Mouse (Mus musculus) hematopoietic stem cell, adult 5-6 weeks (primary cell): ENCODE measurements around the gene Bbs5. TPM values are rescaled to one million over a fixed set of nuclear protein-coding genes. Genes with fewer than 3 reads are reported as not detected.
"Not testable (repeated sequence)": the region's sequence is repeated elsewhere in the genome, so short reads cannot be mapped to it uniquely, and the experiment has no call there.

Source experiments
- ATAC-seq, 2 experiments: fragments of 125-278 bp in 1 of 2; replicated peaks in 1 of 2; 2 replicates each; pipeline ENCODE4 v1.8.0; 2016 to 2017; ENCODE audit warnings: inconsistent platforms in 2 of 2, mild to moderate bottlenecking in 2 of 2, moderate number of reproducible peaks in 2 of 2, low read depth in 1 of 2, moderate TSS enrichment in 1 of 2; ENCODE audit not compliant: low FRiP score in 2 of 2, poor library complexity in 2 of 2, severe bottlenecking in 2 of 2, insufficient read depth in 1 of 2, low TSS enrichment in 1 of 2
- total RNA-seq: library from RNA; stranded (forward); fragments of 172-1452, 232-1000 nt; gene quantifications from 2 replicates; pipeline ENCODE4 v1.2.3, GENCODE M21; 2017

Gene Bbs5
- total RNA-seq, 1 experiment from 2014 or later = 6.3 TPM

DNA sequence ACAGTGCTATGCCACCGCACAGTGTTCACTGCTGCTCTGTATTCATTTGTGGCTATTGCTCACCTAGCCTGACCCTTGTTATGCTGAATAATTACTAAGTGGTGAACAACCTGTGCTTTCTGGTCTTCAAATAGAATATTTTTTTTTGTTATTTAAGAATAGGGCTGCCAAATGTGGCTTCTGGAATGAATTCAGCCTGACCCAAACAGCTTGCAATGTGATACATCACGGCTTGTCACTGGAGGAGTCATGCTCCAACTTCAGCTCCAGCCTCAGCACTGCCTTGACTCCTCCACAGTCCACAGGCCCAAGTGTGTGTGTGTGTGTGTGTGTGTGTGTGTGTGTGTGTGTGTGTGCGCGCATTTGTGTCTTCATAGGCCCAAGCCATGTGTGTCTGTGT is 12.4 kb downstream of the Bbs5 start:
- no peak for ATAC-seq

DNA sequence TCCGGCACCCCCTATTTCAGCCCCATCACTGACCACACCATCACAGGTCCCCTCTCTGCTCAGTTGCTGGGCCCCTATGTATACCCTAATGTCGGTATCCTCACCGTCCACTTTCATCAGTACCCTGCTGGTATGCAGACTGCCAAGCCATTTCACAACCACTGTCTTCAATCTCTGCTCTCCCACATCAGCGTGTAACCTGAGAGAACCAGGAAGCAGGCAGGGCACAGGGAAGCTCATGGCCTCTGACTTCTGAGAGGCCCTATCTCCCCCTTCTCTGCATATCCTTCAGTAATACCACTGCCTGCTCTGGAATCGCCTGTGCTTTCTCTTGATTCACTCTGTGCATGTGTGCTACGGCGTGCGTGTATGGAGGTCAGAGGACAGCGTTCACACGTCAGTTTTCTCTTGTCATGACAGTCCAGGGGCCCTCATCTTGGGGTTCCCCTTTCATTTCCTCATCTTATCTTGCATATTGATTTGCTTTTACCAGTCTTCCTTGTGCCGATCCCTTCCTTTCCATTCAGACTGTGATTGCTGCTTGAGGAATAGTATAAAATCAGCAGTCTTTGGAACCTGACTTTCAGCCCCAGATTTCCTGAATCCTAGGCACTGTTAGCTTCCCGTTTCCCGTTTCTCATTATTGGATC is 17.0 kb downstream of the Bbs5 start:
- ATAC-seq = no peak

DNA sequence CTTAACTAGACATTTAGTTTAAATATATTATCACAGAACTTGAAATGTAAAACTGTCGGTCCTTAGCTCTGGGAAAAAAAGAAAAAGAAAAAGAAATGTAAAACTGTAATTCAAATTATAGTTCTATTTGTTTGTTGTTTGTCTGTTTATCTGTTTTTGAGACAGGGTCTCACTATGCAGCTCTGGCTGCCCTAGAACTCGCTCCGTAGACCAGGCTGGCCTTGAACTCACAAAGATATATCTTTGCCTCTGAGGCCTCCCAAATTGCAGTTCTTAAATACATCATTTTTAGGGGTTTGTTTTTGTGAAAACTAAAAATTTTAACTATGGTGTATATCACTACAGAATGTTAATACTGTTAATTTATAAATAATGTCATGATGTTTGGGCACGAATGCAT is 20.7 kb downstream of the Bbs5 start:
- no peak for ATAC-seq

DNA sequence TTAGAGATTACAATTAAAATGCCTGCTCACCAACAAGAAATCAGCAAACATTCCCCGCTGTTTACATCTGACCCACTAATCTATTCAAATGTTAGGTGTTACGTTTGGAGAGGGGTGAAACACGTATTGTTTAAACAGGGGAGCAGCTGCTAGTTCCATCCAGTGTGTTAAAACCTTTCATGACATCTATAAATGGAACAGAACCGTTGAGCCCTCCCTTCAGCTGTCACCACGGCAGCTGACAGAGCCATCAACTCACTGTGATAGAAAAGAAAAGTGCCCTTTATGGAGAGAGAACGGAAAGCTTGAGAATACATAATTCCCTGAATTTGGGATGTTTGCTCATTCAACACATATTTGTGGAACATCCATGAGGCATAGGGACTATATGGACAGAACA is 21.4 kb downstream of the Bbs5 start:
- ATAC-seq = no peak

DNA sequence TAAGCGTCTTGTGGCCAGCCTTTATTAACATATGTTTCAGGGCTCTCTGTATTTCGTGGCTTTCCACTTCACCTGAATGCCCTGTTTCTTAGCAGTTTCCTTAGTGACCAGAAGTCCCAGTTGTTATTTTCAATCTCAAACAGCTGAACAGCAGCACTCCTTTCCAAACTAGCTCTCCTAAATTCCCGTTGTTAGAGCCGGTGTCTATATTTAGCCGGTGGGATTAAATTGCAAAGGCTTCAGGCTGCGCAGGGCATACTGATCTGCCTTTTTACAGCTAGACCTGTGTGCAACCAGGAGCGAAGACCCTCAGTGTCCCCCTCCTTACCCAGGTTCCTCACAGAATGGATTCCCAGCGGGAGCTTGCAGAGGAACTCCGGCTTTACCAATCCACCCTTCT is 22.9 kb downstream of the Bbs5 start, which contains the start of gene Klhl41:
Klhl41 (plus strand) TSS at position 268 of the 400 bp plus-strand sequence.
- ATAC-seq = no peak

DNA sequence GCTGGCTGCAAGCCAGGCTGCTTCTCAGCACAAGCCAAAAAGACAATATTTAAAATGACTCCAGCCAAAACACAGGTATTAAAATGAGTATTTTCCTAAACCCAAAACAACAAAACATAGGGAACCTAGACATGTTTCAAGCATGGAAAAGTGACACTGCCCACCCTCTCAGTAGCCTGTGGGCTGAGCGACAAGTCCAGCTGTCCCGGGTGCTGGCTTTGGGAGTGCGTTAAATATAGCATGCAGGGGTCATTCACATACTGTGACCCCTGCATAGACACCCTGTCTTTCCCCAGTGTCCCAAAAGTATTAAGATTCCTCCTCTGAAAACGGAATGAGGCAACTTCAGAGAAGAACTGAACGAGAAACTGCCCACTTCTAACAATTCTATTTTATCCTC is 26.8 kb downstream of the Bbs5 start:
- no peak for ATAC-seq

DNA sequence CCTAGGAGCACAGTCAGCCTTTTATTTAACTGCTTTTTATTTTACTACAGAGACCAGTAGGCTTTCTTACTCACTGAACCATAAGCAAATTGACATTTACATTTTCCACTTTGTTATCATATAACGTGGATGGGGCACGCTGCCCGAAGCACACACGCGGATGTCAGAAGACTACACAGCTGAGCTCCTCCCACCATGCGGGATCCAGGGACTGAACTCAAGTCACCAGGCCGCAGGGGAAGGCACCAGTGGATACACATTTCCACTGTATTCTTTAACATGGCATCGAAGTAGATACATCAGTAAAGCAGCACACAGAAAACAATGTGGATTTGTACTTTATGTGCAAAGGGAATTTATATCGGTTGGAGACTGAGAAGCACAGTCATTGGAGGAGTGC is 28.3 kb downstream of the Bbs5 start:
- ATAC-seq = no peak

DNA sequence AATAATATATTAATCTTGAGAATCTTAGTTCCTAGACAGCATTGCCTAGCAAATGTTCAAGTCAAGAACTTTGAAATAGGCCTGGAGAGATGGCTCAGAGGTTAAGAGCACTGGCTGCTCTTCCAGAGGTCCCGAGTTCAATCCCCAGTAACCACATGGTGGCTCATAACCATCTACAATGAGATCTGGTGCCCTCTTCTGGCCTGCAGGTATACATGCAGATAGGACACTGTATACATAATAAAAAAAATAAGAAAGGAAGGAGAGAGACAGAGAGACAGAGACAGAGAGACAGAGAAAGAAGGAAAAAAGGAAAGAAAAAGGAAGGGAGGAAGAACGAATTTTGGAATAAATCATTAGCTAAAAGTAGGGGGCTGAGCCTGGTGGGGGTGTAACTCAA is 29.7 kb downstream of the Bbs5 start:
- ATAC-seq = no peak

DNA sequence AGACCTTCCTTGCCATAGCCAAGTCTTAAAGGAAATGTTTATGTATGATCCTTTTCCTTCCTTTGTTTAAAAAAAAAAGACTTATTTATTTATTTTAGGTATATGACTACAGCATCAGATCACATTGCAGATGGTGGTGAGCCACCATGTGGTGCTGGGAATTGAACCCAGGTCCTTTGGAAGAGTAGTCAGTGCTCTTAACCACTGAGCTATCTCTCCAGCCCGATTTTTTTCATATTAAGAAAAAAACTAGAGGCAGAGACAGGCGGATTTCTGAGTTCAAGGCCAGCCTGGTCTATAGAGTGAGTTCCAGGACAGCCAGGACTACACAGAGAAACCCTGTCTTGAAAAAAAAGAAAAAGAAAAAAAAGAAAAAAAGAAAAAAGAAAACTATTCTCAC is 30.2 kb downstream of the Bbs5 start:
- ATAC-seq = not testable (repeated sequence)

DNA sequence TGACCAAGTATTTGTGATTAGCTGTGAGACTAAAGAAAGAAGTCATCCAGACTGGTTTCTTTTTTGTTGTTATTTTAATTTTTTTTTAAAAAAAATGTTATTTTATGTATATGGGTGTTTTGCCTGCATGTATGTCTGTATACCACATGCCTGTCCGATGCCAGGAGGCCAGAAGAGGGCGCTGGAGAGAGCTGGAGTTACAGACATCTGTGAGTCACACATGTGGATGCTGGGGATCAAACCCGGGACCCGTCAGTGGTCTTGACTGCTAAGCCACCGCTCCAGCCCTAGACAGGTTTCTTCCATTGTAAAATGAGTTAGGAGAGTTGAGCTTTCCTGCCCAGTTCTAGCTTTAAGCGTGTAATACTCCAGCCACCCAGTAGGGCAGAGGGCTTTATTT is 33.0 kb downstream of the Bbs5 start:
- ATAC-seq = no peak

DNA sequence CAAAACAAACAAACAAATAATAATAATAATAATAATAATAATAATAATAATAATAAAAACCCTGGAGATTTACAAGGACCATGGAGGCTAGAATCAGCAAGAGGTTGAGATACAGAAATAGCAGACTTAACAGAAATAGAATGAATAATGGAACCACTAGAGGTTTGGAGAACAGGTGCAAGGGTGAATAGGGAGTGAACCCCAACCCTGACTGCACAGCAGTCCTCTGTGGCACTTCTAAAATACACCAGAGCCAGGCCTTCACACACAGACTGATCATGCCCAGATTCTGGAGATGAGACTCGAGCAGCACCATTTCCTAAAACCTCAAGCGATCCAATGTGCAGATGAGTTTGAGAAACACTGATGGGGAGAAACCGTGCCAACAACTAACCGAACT is 35.0 kb downstream of the Bbs5 start:
- no peak for ATAC-seq

DNA sequence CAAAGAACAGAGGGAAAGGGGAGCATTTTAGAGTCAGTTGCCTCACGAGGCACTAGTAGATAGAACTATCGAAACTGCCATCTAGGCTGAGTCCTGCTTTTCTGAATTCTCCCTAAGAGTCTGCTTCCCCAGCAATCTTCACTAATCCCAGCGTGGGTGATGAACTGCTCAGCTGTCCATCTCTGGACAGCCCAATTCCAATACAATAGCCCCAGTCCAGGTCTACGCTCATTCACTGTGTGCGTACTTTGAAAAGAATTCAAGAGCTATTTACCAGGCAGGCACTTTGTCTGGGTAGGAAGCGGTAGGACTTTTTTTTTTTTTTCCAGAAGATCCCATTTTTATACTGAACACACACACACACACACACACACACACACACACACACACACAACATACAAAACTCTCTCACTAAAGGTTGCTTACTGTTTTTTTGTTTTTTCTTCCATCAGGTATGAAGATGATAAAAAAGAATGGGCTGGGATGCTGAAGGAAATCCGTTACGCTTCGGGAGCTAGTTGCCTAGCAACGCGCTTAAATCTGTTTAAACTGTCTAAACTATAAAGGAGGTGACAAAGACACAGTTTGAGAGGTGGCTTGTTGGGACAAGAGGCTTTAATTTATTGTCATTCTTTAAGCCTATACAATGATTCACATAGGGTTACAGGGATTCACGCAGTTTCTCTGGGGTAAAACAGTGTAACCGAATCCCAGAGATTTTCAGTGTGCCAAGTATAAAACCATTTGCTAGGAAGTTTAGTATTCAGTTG is 36.2 kb downstream of the Bbs5 start:
- no peak for ATAC-seq

DNA sequence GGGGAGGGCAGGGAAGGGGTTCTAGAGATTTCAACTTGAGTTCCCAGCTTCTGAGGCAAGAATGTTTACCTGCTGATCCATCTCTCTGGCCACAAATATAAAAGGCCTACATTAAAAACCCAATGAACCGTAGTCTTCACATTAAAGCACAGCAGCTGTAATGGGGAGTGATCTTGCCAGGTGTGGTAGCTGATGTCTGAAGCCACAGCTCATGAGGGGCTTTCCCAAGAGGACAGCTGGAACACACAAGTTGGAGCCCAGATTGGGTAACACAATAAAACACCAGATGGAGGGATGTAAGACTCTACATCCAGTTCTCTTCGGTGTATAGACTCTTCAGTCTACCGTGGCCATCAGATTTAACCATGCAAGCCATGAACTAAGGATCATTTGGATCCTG is 37.5 kb downstream of the Bbs5 start:
- ATAC-seq = no peak

DNA sequence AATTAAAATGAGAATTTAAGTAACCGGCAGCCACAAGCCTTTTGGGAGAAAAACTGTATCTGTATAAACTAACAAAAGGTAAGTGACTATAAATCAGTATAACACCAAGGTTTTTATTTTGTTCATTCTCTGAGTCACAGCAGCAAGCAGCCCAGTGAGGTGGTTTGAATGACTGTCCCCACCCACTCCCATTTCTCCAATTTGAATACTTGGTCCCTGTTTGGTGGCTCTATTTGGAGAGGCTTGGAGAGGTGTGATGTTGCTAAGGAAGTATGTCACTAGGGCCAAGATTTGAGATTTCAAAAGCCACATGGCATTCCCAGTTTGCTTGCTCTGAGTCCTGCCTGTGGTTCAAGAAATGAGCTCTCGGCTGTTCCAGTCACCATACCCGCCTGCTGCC is 43.2 kb downstream of the Bbs5 start:
- ATAC-seq = no peak

DNA sequence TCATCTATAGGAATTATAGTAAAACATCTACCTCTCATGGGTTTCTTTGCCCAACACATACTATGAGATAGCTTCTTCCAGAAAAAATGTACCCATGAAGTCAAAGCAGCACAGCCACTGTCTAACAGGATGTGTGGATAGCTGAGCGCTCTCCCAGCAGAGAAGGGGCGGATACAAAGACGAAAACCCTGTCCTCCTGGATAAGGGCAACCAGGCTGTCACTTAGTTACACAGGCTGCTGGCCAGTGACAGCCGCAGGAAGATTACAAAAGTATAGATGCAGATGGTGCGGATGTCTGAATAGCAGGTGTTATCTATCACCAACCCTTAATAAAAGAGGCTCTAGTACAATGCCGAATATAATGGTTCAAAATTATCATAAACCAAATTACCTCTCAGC is 43.9 kb downstream of the Bbs5 start:
- no peak for ATAC-seq

DNA sequence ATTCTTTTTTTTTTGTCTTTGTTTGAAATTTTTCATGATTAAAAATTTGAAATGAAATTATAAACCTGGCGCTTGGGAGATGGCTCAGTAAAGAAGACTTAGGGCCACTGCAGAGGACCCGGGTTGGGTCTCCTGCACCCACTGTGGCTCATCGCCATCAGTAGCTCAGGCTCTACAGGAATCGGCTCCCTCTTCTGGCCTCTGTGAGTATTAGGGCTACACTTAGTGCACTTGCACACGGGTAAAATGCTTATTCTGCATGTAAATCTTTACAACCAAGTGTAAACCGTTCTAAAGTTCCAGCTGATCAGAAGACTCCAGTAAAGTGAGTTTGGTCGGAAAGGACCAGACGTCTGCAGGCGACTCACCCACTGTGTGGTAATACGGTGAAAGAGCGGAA is 46.5 kb downstream of the Bbs5 start:
- ATAC-seq = no peak

DNA sequence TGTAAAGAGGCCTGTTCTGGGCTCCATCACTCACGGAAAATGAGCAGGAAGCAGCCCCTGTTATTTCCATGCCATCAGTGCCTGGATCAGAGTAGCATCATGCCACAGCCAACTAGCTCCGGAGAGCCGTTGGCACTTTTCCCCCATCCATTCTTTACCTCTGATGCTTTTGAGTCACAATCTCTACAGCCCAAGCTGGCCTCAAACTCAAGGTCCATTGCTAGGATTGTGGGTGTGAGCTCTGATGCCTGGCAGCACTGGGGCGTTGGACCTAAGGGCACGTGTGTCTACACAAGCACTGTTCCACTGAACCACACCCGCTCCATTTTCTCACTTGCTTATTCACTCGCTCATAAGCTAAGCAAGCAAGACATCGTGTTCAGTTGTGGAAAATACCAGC is 53.5 kb downstream of the Bbs5 start:
- ATAC-seq = no peak

DNA sequence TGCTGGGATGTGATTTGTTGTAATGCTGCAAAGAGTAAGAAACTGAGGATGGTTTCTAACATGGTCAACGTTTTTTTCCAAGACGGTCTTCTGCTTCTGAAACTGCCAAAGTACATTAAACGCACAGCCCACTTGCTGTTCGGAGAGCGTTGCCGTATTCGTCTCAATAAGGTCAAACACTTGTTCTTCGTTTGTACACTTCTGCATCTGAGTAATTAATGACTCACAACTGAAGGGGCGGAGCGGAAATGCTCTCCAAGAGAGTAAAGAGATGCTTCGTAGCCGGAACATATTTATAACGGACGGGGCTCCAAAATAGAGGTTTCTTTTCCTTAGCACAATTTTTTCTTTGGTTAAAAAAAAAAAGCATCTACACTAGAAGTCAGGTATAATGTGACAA is 65.2 kb downstream of the Bbs5 start:
- ATAC-seq = no peak

DNA sequence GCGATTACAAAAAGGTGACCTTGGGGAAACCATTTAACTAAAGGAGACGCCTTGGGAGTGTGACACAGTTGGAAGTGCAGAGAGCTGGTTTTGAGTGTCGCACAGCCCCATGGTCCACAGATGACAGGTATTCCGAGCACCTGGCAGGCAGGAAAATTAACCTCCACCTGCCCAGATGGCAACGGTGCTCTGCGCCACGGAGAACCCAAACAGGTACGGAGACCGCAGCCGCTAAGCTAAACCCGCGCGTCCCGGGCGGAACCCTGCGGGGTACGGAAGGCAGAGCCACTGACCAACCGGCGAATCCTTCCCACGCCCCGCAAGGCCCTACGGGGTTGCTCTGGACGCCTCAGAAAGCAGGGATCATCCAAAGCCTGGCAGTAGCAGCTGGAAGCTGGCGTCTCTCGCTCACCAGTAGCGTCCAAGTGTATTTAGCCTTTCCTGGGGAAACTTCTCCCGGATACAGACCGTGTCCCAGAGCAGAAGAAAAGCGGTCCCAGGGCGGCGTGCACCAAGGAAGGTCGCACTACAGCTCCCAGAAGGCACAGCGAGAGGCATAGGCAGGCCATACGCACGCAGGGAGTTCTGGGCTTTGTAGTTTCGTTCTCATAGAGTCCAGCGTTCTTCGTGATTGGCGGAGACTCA is 66.1 kb downstream of the Bbs5 start, which contains the start of gene Fastkd1:
Fastkd1 (minus strand) TSS at position 536 of the 645 bp plus-strand sequence.
- ATAC-seq = peak; percentile 99 to 100
